Mouse (Mus musculus) megakaryocyte-erythroid progenitor cell, adult 5-6 weeks (primary cell): Measurements from ENCODE around the gene Liph. TPM values are rescaled to one million over a fixed set of nuclear protein-coding genes. Genes with fewer than 3 reads are reported as not detected.
"Not testable (repeated sequence)": the region's sequence is repeated elsewhere in the genome, so short reads cannot be mapped to it uniquely, and the experiment has no call there.

Experiments used
- ATAC-seq: replicated peaks from 2 replicates; pipeline ENCODE4 v1.8.0; 2016; ENCODE audit warnings: mild to moderate bottlenecking, inconsistent platforms; ENCODE audit not compliant: severe bottlenecking, poor library complexity, low FRiP score, low TSS enrichment
- total RNA-seq, 2 experiments: library from RNA; stranded (forward) in 1 of 2; stranded (reverse) in 1 of 2; fragments of 200-1000, 215-1000 nt in 1 of 2; fragments of >200 nt in 1 of 2; fragmentation: Nextera tagmentation in 1 of 2; gene quantifications; 2 replicates each; pipeline ENCODE4 v1.2.3; 2014 to 2017

Liph gene
- total RNA-seq, 2 experiments from 2014 or later: not detected

DNA sequence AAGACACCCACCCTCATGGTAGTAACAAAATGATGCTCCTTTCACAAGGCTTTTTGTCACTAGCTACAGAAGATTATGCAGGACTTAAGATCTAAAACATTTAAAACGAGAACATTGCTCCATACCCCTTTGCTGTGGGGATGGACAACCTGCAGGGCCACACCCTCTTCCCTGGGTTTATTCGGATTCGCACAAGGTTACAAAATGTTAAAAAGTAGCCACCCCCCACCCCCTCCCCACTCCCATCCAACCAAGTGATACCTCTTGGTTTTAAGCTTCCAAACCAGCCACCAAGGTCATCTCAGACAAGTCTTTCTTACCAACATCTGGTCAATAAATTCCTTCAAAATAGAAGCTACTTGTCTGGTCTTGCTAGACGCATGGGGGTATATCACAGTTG, 11.9 kb downstream of the Liph start:
- no peak for ATAC-seq

DNA sequence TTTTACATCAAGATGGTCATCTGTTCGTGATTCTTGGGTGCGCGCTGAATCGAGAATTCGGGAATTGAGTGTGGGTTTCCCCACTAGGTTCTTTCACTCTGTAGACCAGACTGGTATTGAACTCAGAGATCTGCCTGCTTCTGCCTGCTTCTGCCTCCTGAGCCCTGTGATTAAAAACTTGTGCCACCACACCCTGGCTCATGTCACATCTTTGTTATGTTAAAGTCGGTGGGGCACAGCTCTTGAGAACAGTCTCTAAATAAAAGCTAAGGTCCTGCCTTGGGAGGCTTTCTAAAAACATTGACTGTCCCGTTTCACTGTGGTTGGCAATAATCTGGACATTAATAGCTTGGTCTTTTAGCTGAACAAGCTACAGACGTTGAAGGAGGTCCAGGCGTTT, 12.3 kb downstream of the Liph start:
- no peak for ATAC-seq

DNA sequence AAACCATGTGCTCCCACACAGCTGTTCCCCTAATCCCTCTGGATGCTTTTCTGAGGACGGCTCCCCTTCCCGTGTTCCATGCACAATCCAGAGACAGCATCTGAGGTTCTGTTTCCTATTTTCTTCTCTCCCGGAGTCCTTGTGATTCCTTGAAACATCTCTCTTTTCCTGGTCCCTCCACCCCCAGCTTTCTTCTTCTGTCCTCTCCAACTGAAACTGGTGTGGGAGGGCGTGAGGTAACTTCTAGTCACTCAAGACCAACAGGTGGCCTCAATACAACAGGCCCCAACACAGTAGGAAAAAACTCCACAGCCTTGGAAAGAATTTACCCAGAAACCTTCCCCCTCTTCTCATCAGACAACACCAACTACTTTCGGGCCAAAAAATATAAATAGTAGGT, 18.1 kb downstream of the Liph start:
- ATAC-seq: no peak

DNA sequence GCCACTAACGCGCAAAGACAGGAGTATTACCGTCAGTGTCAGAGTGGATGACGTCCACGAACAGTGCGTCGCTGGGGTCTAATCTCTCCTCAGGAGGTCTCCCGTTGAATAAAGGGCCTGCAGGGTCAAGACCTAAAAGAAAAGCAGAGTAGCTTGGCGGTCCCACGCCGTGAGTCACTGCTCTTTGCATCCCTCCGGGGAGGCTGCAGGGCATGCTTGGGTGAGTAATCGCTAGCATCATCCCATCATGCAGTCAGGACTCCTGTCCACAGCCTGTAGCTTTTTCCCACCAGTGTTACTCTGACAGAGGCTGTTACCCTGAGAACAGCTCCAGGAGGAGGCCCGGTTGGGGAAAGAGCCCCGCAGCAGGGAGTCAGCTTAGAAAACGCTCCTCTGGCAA, 19.3 kb downstream of the Liph start:
- ATAC-seq: no peak

DNA sequence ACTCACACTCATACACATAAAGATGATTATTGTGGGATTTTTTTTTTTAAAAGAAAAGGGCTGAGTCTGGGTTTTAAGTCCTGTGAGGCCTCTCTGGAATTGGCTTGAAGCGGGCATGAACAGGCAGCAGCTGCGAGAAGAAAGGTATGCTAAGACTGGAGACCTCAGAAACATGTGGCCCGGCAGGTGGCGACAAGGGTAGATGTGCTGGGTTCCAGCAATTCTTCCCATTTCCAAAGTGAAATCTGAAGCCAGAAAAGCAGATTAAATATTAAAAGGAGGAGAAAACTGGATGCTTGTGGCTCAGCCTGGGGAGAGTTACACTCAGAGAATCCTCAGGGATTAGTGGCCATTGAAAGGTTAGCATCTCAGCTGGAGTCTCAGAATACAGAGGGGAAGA, 24.0 kb downstream of the Liph start:
- no peak for ATAC-seq

DNA sequence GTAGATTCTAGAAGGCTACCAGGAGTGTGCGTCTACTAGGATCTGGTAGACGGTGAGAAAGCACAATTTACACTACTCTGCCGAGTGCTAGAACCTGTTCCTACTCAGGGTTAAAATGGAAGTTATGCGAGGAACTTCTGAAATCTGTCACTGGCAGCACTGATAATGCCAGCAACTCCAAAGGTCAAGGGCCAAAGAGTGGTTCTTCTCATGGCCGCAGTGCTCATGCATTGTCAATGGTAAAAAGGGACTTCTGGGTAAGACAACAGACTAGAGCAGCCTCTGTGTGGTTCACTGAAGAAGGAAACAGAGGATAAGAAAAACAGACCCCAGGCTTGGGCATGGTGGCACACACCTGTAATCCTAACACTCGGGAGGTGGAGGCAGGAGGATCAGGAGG, 24.9 kb downstream of the Liph start:
- ATAC-seq: no peak

DNA sequence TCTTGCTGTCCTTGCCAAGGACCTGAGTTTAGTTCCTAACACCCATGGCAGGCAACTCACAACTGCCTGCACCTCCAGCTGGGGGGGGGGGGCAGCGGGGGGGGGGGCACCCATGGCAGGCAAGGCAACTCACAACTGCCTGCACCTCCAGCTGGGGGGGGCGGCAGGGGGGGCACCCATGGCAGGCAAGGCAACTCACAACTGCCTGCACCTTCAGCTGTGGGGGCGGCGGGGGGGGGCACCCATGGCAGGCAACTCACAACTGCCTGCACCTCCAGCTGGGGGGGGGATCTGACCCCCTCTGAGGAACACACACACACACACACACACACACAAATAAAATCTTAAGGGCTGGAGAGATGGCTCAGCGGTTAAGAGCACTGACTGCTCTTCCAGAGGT, 25.6 kb downstream of the Liph start:
- no peak for ATAC-seq

DNA sequence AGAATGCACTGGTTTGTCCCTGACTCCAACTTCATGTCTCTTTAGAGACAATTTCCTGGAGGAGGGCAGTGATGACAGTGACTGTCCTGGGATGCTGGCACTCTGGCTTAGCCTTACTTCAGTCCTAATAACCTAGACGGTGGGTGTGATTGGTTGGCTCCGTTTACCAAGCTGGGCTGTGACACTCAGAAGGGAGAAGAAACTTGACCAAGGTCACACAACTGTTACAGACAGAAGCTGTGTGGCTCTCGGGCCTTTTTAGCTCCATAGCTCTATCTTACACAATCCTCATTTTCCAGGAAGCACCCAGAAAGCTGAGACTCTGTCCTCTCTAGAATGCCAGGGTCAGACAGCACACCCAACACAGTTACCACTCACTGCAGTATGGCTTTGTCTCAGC, 29.9 kb downstream of the Liph start:
- no peak for ATAC-seq

DNA sequence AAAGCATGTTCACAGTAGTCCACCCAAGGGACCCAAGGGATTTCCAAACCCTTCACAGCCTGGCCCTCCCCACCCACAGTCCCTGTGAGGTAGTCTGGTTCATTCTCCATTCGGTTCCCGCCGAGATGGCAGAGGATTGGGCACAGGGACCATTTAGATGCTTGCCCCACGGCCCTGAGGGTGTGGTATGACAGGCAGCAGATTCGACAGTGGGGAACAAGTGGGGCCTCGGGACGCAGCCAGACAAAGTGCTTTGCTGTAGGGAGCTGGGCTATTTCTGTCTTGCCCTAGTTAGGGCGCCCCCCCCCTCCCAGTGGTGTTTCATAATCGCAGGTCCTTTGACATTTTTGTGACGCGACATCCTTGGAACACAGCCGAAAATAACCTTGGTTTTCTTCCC, 39.9 kb downstream of the Liph start:
- ATAC-seq: no peak

DNA sequence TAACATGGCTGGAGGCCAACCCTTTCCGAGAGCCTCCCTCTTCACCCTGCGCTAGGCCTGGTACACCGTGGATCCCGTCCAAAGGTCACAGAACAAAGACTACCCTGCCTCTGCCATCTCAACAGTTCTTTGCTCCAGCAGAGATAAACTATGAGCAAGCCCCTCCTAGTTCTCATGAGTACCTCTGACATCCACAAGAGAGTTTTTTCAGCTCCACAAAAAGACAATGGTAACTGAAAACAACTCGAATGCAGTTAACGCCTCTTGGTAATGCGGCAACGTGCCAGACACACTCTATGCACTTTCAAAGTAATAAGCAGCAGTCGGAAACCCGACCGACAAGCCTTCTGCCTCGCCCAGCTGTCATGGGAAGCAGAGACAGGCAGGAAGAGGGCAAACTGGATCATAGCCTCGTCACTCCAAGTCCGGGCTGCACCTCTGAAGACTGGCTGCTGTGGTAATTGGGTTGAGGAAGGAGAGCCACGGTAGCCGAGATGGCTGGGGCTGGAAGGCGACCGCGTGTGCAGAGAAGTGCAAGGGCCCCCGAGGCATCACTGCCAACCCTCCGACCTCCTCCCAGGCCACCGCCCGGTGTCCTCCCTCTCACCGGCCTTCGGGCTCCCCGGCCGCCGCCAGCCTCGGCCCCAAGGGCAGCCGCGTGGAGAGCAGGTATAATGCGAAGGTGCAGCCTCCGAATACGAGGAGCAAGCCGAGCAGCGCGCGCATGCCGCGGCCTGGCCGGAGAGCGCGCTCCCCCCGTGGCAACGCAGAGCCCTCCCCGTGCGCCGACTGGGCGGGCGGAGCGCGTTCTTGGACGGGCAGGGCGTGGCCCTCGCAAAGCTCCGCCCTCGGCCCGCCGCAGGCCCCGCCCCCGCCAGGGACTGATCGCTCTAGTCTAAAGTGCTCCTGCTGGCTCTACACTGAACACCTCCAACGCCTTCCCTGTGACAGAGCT, 48.4 kb downstream of the Liph start, which contains the start of gene Tmem41a:
TSS of gene Tmem41a (minus strand) at position 792 of the 955 bp plus-strand sequence.
- ATAC-seq: peak; percentile 89

DNA sequence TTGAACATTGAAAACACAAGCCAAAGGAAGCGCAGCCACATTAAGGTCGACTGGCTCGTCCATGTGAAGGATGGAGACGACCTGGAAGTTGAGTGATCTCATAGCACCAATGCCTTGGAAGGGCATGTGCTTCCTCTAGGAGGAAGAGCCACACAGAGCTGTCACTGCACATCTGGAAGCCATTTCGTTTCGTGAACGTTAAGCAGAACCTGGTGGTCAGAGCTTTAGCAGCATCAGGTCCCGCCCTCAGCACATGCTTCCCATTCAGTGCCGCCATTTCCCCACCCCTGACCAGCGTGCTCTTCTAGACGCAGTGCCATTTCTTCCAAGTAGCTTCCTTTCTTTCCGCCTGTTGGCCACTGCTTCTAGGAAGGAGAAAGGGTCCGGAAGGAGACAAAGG, 67.0 kb downstream of the Liph start:
- no peak for ATAC-seq

DNA sequence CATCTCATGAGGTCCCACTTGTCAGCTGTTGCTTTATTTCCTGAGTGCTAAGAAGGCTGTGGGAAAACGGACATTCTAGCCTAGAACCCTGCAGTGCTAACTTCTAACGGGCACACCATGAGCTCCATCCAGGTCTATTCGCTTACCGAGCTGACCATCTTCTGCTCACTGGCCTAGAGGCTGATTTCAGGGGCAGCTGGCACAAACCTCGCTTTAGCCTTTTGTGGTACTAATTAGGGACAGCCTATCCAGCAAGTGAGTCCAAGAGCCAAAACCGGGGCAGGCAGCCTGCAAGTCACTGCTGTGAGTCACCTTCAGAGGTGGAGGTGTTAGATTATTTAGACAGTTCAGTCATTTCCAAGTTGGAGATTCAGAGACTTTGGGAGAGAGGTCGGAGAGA, 78.8 kb downstream of the Liph start:
- no peak for ATAC-seq

DNA sequence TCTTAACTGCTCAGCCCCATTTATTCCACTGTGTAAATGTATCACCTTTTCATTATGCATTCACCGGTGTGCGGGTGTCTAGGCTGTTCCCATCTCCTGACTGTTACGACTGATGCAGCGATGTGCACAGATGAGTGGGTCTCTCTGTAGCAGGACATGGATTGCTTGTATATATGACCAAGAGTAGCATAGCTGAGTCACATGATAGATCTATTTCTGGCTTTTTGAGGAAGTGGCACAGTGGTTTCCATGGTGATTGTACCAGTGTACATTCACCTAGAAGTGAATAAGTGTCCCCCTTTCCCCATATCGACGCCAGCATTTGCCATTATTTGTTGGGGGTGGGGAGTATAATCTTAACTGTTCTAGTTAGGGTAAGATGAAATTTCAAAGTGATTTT, 82.1 kb downstream of the Liph start:
- ATAC-seq: no peak

DNA sequence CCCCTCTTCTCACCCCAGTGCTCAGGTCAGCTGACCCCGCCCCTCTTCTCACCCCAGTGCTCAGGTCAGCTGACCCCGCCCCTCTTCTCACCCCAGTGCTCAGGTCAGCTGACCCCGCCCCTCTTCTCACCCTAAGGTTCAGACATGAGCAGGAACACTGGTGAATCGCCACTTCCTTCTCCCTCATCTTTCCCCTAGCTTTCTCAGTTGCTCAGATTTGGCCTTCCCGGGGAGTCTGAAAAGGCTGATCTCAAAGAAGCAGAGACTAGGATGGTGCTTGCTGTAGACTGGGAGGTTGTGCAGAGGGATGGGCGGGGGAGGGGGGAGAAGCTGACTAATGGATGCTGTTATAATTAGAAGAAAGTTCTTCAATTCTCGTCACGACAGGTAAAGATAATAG, 86.6 kb downstream of the Liph start:
- not testable (repeated sequence) for ATAC-seq

DNA sequence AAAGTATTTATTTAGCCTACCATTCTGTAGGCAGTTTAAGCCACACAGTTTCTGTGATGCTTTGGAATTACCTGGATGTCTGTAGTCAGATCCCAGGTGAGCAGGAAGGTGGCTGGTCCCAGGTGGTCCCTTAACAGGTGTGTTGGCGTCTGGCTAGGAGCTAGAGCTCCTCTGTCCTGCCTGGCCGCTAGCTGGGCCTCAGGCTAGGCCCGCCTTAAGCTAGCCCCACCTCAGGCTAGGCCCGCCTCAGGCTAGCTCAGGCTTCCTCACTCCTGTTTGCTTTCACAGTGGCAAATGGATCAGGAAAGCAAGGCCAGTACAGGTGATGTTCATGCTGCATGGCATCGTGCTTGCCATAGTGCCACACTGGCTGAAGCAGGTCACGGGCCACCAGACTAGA, 88.6 kb downstream of the Liph start:
- no peak for ATAC-seq

DNA sequence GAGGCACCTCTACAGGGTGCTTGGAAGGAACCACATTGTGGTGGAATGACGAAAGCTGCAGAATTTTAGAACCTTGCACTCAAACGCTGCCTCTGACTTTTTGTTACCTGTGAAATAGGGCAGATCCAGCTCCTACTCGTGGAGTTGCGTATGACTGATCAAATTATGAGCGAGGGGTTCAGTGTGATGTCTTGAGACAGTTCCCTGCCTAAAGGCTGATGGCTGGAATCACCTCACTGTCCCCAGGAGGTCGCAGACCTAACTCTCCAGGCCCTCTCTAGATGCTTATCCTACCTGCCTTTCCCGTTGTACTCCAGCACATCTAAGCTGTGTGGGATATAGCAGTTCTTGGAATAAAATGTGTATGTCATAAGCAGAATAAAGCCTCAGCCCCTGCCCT, 89.5 kb downstream of the Liph start:
- ATAC-seq: no peak

DNA sequence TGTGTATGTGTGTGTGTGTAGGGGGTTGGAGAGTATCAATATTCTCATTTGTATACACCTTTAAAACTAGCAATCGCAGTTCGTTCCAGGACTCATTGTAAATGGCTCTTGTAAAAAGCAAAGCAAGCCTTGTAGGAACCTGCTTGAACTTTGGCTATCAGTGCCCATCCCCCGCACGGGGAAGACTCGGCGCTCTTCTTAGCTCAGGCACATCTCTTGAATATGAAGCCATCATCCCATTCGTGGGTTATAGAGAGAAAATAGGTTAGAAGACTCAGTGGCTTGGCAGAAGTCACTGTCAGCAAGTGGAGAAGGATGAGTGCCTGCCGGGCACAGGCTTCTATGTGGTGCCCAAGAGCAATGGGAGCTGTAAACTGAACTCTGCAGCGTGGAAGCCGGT, 90.8 kb downstream of the Liph start:
- no peak for ATAC-seq

Other genes with a start within 250 kb of the Liph start
- gene Ehhadh, start 207.9 kb downstream of the Liph start, total RNA-seq (2014; fragmentation: Nextera tagmentation): 5.6 and 5.8 TPM in 2 replicates
- 6.1 and 8.7 TPM in 2 replicates for gene Ehhadh, start 207.9 kb downstream of the Liph start, total RNA-seq (2017)
- 0.67 and 1.5 TPM in 2 replicates for gene Map3k13, start 201.3 kb downstream of the Liph start, total RNA-seq (2014; fragmentation: Nextera tagmentation)
- gene Map3k13, start 201.3 kb downstream of the Liph start, total RNA-seq (2017): 0.14 and 0.15 TPM in 2 replicates
- gene Tmem41a, start 48.1 kb downstream of the Liph start, total RNA-seq (2014; fragmentation: Nextera tagmentation): 48.2 and 54.8 TPM in 2 replicates
- 15.9 and 39.1 TPM in 2 replicates for gene Tmem41a, start 48.1 kb downstream of the Liph start, total RNA-seq (2017)
- 54.3 and 57.0 TPM in 2 replicates for gene Senp2, start 13.8 kb upstream of the Liph start, total RNA-seq (2014; fragmentation: Nextera tagmentation)
- gene Senp2, start 13.8 kb upstream of the Liph start, total RNA-seq (2017): 50.2 and 52.0 TPM in 2 replicates
- 1.5 TPM in 1 of 2 replicates, not detected in the other for gene Igf2bp2, start 167.6 kb upstream of the Liph start, total RNA-seq (2014; fragmentation: Nextera tagmentation)
- 1.0 and 1.2 TPM in 2 replicates for gene Igf2bp2, start 167.6 kb upstream of the Liph start, total RNA-seq (2017)